Mouse (Mus musculus): ENCODE data around the gene Ctsd.

GRCm38 (mm10) chr7:142379186-142379585 lies 8.7 kb downstream of the Ctsd start:
- TF ChIP-seq CTCF (IDR thresholded peaks at IDR 0.05; ENCODE audit: insufficient read depth, low read depth, low read length) (no peak), POLR2A (IDR thresholded peaks at IDR 0.05; ENCODE audit: insufficient read depth, low read depth, low read length) (no peak)
